Mouse (Mus musculus) urinary bladder, postnatal 36 days (tissue): ENCODE data around the gene Medag.
A peak's percentile ranks its signal among the peaks of the same experiment; 100 is the strongest.

ENCODE experiments used
- DNase-seq, 2 experiments: peaks; one replicate each; pipeline ENCODE4 v3.0.0; 2022; ENCODE audit warnings: low spot score in 2 of 2, mixed read lengths in 1 of 2

The Medag gene

DNA sequence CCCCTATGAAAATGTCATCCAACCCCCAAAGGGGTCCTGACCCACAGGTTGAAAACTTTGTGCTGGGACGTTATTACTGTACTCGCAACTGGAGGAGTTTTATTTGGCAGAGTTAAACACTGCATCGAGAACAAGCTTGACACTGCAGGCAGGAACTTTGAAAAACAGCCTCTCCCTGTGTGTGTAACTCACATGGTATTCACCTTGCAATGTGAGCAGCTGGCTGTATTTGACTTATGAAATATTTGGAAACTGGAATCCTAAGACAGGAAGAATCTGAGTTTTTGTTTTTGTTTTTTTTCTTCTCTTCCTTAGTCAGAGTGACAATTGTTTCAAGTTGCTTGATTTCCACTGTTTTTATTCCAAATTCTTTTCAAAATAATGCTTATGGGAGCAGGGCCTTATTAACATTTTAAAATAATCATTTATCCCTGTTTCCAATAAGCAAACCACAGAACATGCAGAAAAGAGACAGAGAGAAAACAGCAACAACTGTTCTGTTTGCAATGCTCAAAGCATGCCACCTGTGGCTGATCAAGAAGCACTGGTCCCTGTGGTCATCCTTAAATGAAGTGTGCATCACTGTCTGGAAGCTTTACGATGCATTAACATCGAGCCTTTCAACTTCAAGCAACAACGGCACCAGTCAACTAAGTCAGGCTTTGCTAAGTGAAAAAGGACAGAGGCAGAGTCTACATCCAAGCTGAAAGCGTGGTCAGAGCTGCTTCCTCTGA lies 26.2 kb upstream of the Medag start:
- no peak for DNase-seq

DNA sequence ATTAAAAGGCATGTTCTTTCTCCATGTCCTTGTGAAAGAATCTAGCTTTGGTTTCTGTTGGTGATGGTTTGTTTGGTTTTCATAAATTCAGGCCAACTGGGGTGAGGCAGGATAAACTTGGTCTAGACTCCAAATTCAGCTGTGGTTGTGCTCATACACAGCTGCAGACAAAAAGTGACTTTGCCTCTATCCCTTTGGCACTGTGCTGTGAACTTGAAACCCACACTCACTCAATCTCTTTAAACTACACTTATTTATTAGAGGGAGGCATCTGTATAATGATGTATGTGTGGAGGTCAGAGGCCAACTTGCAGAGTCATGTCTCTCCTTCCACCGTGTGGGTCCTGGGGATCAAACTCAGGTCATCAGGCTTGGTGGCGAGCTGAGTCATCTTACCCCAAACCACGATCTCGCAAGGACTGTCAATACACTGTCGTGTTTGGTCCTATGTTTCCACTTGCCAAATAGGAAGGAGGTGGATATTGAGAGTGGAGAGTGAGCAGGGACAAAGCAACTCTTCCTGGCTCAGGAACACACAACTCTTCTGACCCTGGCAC lies 25.2 kb upstream of the Medag start:
- no peak for DNase-seq

DNA sequence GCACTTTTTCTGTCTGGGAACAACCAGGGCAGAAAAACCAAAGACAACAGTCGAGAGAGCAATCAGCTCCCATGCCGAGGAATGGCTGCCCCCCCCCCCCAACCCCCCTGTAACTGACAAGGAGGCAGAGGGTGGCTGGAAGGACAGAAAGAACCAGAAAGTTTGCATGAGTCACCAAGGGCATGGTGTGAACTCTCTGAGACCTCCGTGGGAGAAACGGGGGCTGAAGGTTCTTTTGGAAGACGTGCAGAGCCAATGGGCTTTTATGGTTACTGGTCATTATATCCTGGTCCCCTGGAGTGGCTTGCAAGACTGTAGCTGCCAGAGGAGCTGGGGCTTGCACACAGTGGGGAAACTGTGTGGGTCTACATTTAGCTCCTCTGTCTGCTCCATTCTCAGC lies 22.6 kb upstream of the Medag start:
- no peak for DNase-seq

DNA sequence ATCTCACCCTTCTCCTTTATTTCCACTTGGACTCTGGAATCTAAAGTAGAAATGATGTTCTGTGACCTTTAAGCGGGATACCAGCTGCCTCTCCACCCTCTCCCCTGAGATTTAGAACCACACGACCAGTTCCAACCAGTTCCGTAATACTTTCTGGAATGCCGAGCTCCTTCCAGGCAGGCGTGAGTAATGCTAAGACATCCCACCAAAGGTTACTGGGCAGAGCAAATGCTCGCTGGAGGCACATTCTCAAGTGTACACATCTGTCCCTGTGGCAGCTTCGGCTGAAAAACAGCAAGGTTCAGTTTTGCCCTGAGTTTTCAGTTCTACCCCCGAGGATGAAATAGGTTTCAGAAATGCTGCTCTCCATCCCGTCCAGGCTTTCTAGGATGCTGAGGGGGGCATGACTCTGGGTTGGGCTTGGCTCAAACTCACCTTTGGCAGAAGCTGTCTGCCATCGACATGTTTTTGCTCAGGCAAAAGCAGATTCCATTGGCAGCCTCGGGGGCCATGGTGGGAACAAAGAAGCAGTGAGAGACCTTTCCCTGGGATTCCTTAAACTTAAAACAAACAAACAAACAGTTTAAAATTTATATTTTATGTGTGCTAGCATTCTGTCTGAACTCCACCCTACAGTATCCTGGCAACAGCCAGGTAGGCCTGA lies 21.9 kb upstream of the Medag start:
- DNase-seq: peak in 1 of 2 experiments; percentile 65

DNA sequence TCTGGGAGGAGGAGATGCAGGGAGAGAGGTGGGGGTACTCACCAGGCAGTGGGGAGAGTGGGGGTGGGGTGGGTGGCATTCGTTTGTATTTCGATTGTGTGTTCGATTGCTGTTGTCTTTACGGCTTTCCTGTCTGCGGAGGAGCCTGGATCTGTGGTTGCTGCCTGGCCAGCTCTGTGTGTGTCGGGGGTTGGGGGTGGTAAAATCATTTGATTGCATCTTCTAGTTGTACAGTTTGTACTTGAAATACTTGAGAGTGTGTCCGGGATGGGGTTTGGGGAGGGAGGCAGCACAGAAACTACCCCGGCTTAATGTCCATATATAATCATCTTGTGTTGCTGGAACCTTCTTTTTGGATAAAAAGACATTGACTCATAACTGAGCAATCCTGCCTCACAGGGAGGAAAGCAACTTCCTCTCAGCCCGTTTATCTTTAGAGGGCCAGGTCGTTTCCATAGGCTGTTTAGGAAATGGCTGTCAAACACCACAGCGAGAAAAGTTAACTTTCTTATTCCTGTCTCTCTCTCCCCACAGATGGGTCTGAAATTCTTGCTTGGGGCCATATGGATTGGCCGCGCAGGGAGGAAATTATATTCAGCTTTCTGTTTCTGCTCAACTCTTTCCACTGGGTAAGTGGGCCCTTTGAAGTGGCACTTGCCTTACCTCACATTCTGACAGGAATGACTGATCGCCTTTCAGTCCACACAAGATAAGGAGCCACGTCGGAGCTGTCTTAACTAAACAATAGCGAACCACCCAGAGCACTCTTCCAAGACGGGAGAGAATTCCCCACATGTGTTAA lies 19.8 kb upstream of the Medag start:
- DNase-seq: no peak

DNA sequence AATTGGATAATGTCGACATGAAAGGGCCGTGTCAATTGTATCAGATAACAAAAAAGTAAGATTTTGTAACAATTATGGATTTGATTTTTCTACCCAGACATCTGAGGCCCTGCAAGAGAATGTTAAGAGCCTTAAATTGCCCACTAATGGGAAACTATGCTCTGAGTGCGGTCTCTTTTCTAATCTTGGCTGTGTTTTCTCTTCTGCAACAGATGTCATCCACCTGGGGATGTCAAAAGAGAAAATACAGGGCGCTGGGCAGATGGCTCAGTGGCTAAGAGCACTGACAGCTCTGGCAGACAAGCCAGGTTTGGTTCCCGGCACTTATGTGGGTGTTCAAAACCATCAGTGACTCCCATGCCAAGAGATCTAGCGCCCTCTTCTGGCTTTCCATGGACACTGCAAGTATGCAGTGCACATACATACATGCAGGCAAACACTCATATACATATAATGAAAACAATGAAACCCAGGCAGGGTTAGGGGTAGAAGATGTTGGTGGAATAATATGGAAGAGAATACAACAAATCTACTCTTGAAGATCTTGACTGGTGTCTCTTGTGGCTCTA lies 19.0 kb upstream of the Medag start:
- DNase-seq: no peak

DNA sequence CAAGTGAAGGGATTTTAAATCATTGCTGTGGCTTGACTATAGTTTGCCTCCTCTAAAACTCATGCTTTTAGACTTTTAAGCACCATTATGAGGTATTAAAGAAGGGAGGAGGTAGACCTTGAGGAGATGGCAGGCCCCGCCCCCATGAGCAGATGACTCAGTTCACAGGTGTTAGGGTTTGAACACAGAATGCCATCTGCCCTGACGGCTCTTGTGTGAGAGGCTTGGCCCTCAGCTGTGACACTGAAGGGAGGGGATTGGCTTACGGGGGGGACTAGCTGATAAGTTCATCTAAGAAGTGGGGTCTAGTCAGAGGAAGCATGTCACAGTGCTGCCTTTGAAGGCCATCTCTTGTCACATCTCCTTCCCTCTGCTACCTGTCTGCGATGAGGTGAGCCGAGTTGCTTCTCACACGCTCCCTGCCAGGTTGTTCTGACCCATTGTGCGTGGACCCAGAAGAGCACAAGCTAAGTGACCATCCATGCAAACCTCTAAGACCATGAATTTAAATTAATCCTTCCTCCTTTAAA lies 10.0 kb upstream of the Medag start:
- no peak for DNase-seq

DNA sequence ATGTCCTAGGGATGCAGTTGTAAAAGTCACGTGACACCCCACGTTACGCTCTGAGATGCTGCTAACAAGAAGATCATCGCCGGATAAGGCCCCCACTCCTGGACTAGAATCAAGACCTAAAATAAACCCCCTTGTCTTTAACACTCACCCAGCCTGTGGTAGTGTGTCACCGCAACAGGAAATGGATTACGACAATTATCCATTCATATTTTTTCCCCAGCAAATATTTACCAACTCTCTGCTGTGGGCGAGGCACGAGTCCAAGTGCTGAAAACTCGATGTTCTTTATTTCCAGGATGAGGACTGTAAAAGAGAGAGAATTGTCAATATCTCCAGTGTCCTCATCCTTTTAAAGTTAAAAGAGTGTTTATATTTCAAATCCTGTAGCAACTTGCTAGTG lies 9.5 kb upstream of the Medag start:
- DNase-seq: no peak

DNA sequence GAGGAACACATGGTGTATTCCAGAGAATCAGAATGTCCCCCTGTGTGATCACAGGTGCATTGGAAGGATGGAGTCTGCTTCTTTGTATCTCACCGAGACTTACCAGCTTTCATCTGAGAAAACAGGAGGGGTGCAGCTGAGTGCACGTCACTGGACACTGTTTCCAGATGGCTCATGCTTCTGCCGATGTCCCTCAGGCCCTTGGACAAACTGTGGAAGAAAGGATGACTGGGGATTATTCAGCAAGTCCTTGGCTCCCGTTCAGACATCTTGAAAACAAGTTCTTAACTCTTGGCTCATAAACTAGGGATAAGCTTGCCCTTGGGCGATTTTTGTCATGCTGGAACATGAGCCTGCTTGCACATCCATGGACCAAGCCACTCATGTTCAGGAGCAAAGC lies 8.2 kb upstream of the Medag start:
- DNase-seq: peak in 1 of 2 experiments; percentile 54

DNA sequence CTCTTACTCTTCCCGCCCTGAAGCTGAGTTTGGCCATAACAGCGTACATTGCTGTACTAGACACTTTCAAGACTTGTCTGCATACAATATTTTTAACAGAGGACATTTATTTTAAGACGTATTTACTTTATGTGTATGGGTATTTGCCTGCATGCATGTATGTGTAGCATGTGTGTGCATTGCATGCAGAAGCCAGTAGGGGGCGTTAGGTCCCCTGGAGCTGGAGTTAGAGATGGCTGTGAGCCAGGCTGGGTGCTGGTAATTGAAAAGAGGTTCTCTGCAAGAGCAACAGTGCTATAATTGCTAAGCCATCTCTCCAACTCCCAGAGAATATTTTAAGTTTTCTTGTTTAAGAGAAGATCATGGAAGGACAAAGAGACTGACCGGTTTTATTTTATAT lies 6.8 kb upstream of the Medag start:
- DNase-seq: no peak

DNA sequence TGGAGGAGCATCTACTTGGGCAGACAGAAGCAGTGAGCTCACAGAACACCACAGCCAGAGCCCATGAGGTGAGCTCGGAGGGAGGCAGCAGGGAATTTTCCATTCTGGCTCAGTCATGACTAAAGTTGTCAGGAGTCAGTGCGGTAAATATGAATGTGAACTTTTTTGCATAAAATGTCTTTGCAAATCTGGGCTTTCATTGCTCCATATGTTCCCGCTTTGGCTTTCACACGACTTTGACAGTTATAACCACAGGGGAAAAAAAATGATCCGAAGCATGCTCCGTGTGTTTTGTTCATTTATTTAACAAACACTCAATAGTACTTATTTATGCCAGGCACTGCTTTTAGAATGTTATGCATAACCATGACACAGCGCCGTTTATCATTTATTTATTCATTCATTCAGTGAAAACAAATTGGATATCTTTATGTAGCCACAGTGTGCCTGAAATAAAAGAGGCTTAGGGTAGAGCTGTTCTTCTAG lies 4.7 kb upstream of the Medag start:
- no peak for DNase-seq

DNA sequence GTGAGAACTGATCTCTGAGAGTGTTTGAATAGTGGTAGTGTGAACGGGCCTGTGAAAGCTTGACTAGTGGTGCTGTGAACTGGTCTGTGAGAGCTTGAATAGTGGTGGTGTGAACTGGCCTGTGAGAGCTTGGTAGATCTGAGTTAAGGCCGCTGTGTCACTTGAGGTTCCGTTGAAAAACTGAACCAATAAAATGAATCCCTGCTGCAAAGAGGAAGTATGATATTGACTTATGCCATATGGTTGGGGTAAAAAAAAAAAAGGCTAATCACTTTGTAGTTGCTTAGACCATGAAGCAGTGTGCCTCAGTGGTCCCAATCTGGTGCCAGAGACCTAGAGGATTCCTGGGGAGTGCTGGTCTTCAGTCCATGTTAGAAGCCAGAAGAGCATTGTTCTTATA lies 2.0 kb upstream of the Medag start:
- DNase-seq: no peak

DNA sequence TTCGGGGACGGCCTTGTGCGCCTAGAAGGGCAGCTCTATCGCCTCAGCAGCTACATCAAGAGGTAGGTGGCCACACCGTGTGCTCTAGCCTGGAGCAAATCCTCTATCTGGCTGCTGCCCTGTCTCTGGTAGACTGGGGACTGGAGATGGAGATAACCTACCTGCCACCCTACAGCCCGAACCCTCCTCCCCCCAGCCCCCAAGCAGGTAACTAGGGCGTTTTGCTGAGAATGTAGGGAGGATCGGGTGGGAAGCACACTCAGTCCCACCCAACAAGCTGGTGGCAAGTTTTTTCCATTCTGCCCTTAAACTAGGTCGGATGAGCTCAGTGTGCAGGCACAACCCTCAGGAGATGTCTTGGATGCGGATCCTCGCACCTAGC lies 636 bp downstream of the Medag start:
- DNase-seq: no peak

DNA sequence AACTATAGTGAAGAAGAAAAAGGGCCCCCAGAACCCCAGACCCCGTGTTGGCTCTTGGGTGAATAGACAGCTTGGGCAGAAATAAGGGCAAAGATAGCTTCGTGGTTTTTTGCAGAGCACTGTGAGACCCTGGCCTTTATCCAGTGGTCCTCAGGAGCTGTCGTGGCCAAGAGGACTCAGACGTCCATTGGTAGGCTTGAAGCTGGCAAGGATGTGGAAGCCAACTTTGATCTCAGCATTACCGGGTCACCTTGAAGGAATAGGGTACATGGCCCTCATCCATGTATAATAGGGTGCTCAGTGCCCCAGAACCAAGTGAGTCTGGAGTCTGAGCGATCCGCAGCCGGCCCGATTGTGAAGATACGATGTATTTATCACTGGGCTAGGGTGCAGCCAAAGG lies 1.1 kb downstream of the Medag start:
- DNase-seq: no peak

DNA sequence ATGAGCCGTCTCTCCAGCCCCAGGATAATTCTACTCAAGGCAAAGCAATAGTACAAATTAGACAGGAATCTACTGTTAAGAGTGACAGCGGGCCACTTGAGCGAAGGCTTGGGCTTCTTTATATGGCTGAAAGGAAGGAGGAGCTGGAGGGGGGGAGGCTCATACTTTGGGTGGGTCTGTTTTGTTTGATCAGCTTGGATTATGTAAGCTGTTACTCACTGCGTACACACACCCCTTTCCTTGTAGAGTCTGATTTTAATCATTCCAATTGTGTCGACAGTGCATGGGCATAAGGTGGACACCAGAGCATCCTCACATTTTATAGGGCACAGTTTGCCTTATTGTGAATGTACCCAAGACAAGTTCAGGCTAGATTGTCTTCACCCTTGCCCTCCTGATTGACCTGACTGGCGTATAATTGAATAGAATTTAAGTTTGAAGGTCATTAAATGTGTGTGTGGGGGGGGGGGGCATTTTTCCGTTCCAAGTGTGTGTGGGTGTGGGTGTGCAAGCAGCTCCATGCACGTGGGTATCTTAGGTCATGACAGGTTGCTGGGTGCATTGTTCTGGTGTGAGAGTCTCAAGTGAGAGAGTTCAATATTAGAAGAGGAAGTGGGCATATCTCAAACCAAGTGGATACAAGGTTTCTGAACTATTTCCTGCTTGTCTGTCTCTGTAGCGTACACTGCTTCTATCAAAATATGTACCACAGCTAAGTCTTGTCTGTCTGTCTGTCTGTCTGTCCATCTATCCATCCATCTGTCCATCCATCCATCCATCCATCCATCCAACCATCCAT lies 3.0 kb downstream of the Medag start:
- DNase-seq: peak; percentile 24 to 48

DNA sequence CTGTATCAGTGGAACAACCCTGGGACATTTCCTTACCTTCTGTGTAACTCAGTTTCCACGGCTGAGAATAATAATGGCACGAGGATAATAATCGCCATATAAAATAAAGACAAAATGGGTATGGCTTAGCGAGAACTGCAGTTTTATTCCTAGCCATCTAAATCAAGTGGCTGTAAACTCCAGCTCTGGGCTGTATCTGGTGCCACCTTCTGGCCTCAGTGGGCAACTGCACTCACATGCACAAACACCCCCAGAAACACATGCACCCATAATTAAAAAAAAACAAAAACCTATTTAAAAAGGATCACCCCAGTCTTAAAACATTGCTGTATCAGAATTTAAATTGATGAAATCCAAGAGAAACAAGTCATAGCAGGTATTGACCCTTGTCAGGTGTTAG lies 5.8 kb downstream of the Medag start:
- DNase-seq: no peak

DNA sequence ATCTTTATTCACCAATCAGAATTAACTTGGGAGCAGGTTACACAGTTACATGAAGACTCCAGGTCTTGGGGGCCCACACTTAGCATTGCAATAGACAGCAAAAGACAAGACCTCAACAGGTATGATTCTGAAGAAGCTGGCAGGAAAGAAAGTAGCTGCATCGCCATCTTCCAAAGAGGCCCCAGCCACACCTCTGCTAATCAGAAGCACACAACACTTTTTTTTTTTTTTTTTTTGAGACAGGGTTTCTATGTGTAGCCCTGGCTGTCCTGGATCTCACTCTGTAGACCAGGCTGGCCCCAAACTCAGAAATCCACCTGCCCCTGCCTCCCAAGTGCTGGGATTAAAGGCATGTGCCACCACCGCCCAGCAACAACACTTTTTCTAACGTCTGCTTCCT lies 15.0 kb downstream of the Medag start:
- DNase-seq: no peak

DNA sequence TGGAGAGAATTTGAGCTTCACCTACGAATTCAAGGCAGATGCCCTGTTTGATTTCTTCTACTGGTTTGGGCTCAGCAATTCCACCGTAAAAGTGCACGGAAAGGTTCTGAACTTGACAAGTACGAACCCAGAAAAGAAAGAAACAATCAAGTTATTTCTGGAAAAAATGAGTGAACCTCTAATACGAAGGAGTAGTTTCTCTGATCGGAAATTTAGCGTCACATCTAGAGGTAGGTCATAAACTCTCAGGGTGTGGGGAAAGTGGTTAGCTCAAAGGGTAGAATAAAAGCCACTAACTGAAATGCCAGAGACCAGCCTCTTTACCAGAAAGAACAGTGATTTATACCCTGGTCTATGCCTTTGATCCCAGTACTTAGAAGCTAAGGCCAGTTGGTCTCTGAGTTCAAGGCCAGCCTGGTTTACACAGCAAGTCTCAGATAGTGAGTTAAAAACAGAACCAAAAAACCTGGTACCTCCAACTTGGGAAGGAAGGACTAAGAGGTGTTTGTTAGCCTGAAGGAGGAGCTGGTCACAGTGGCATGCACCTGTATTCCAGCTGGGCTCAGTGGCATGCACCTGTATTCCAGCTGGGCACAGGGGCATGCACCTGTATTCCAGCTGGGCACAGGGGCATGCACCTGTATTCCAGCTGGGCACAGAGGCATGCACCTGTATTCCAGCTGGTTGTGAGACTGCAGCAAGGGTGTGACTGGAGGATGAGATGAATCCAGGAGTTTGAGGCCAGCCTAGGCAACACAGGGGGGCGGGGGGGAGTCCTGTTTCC lies 15.9 kb downstream of the Medag start:
- DNase-seq: no peak

DNA sequence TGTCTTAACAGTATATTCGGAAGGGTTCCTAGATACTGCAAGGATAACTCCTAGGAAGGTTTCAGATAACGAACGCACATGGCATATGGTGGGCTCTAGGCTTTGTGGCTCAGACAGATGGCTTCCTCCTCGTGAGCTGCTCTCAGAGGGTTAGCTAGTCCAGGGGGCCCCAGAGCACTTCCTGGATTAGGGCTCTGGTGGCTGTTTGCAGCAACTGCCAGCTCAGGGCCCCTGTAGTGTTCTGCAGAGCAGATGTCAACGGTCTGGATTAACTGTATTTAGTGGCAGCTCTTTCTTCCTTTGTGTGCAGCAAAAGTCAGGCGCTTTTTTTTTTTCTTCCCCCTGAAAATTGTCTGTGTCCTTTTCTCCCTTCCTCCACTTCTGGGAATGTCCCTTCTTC lies 16.8 kb downstream of the Medag start:
- no peak for DNase-seq

DNA sequence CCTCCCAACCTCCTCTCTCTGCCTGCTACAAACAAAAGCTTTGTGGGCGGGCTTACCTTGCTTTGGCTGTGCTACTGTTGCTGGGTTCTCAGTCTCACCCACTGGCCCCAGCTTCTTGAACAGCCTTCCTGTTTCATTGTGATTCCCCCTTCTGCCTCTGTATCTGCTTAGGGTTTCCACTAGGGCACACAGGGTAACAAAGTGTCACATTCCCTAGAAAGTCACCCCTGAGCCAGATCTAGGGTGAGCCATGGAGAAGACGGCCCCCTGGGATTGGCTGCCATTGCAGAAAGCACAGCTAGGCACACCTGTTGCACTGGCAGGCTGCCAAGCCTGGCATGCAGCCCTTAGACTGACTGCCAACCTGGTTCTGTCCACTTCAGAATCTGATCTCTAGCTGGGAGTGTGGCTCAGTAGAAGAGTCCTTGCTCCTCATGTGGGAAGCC lies 17.3 kb downstream of the Medag start:
- peak; percentile 39 to 60 for DNase-seq
